Mouse (Mus musculus) adrenal gland, postnatal 14 days (tissue): Measurements from ENCODE around the gene Calhm5. TPM values are rescaled to one million over a fixed set of nuclear protein-coding genes. Genes with fewer than 3 reads are reported as not detected.
A peak's percentile ranks its signal among the peaks of the same experiment; 100 is the strongest.

Experiments used
- DNase-seq: peaks from one replicate; pipeline ENCODE4 v3.0.0; 2021; ENCODE audit warnings: mixed read lengths
- long read RNA-seq, 2 experiments: library from polyadenylated mRNA; stranded (forward); transcript quantifications; one replicate each; pipeline ENCODE4 v2.0.0; 2021
- total RNA-seq: library from RNA; stranded (reverse); gene quantifications from 2 replicates; pipeline ENCODE4 v1.2.3, GENCODE M21; 2021

Calhm5 gene
- total RNA-seq = 0.15 TPM in 2 replicates
- long read RNA-seq, experiment 1 = 0 reads
- long read RNA-seq, experiment 2 = 0 reads

- DNase-seq = peak; percentile 43
Observed at GRCm38 (mm10) chr10:34096418-34096883, at the start of gene Calhm5. Calhm5 (minus strand) TSS chr10:34096519.

- DNase-seq = no peak
Observed at GRCm38 (mm10) chr10:34141693-34142092, 45.4 kb upstream of the Calhm5 start.

DNA sequence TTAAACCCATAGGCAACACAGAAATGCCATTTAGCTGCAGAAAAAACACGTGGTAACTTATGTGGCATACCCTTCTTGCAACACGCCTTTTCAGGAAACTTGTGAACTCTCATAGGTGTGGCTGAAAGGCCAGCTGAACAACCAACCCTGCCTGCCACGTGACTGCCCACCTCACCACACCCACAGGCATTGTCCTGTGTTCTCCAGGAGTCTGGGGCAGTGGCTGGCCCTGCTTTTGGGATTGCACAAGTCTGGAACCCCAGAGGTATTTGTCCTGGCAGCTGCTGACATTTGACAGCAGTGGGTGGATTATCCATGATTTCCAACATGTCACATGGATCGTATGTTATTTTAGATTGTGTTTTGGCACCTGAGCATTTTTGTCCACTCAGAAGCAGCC, 43.4 kb upstream of the Calhm5 start:
- peak; percentile 34 for DNase-seq

DNA sequence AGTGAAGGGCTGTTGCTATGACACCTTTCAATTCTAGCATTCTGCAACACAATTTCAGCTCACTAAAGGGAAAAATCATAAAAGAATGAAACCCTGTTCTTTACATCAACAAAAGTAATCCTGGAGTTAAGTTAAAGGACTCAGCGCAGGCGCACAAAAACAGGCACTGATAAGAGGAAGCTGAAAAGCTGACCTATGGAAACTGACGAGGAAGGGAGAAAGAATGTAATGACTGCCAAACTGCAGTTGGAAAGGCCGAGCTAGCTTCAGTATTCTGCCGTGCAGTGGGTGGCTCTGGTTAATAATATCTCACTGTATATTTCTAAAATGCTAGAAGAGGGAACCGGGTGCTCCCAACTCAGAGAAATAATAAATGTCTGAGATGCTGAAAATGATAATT, 41.7 kb upstream of the Calhm5 start:
- no peak for DNase-seq

DNA sequence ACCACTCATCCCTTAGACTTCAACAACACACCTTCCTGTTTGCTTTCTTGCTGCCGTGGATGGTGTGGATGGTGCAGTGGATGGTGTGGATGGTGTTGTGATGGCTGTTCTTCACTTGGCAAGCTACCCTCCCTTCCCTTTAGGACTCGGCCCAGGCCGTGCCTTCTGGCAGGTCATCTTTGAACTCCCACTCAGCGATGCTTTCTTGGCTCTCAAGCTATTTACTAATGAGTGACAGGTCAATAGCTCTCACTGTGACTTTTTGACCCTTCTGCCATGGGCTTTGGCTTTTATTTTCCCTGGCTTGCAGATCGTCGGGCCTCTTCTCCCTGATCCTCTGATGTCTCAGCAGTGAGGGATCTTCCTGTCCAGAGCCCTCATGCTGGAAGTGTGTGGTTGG, 40.1 kb upstream of the Calhm5 start:
- no peak for DNase-seq

DNA sequence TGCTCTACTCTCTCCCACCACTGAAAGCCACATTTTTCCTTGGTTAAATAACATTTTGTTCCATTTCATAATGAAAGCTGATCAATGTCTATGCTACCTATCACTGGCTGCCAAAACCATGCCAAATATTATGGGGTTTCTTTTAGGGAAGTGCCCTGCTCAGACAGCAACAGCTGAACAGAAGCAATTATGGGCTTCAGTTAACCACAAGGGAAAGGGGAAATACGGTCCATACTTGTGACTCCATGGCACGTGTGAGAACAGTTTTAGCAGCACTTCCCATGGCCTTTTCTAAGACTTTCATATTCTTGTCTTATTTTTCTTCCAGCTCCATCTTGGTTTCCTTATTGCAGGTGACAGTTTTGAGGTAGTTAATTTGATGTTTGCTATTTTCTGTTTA, 35.0 kb upstream of the Calhm5 start:
- DNase-seq = no peak

GRCm38 (mm10) chr10:34128391-34128790, 32.1 kb upstream of the Calhm5 start:
- DNase-seq = peak; percentile 28

GRCm38 (mm10) chr10:34127392-34128378, 31.4 kb upstream of the Calhm5 start, which contains the start of gene Calhm6:
Calhm6 (minus strand) TSS chr10:34127984.
- DNase-seq = peak; percentile 73

- DNase-seq = no peak
Observed at GRCm38 (mm10) chr10:34118421-34118820, 22.1 kb upstream of the Calhm5 start.

DNA sequence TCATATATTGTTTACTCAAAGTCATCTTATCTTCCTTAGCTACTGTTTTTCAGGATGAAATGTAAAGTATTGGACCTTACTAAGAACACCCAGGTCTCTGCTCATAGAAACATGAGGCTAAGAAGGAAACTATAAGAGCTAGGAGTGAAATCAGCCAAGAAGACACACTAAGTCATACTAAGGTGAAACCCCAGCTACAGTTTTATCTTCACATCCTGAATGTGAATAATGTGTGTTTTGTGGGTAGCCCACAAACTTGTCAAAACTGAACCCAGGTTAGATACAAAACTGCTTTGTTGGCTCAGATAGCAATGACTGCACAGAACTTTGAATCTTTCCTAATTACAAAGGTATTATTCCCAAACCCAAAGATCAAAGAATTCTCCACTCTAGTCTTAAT, 21.5 kb upstream of the Calhm5 start:
- DNase-seq = no peak

- DNase-seq = no peak
Observed at GRCm38 (mm10) chr10:34117131-34117530, 20.8 kb upstream of the Calhm5 start.

- no peak for DNase-seq
Observed at GRCm38 (mm10) chr10:34111964-34112738, 15.8 kb upstream of the Calhm5 start.

DNA sequence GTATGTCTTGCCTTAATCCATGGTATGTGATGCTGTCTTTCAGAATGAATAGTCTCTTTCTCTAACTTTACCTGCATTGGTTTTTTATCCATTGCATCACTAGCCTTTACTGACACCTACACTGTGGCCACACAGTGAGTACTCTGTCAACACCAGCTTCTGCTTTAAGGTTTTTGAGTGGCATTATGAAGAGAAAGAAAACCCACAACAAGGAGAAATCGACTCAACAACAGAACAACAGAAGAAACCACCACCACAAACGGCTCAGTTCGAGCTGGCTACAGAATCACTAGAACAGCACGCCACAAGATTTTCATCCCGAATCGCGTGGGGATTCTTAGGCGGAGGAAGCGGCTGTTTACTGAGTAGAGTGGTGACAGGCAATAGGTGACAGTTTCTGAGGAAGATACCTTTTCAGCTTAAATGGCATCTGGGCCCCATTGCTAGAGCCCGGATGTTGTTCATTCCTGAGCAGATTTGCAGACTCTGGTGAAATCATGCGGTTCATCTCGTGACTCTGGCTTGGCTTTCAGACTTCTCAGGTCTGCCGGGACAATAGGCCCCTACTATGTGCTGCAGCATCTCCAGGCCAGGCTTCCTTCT, 14.6 kb upstream of the Calhm5 start:
- no peak for DNase-seq

- no peak for DNase-seq
Observed at GRCm38 (mm10) chr10:34095964-34096363, 355 bp downstream of the Calhm5 start.

GRCm38 (mm10) chr10:34095147-34095546, 1.2 kb downstream of the Calhm5 start:
- DNase-seq = no peak

GRCm38 (mm10) chr10:34091888-34092287, 4.4 kb downstream of the Calhm5 start:
- no peak for DNase-seq

DNA sequence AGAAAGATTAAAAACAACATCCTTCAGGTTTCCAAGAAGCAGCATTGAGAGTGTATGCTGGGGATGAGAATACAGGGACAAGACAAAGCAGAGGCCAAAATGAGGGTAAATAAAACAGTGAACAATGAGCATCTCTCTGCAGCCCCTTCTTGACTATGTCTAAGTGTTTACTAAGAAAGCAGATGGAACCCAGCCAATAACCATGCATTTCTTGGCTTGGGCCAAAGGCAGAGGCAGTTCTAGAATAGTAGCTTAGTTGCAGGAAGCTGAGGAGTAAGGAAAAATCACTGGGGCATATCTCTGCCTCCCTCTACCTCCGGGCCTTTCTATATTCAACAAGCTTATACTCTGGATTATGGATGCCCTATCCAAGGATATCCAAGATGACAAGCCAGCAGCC, 5.8 kb downstream of the Calhm5 start:
- no peak for DNase-seq

- DNase-seq = no peak
Observed at GRCm38 (mm10) chr10:34089517-34089916, 6.8 kb downstream of the Calhm5 start.

GRCm38 (mm10) chr10:34088515-34088914, 7.8 kb downstream of the Calhm5 start:
- no peak for DNase-seq

DNA sequence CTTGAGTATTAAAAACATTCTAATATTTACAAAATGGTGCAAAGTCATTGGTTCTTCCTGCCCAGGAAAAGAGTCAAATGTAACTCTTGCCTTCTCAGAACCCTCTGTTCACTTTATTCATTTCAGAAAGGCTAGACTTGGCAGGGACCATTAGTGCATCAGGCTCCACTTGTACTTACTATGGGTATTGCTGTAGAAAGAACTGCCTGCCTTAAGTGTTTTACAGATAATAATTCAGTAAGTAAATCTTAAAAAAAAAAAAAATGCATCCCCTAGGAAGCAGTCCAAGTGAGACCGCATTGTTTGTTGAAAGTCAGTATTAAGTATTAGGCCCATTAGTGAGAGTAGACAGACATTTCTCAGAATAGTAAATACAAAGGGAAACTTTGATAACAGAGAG, 9.8 kb downstream of the Calhm5 start:
- no peak for DNase-seq

- no peak for DNase-seq
Observed at GRCm38 (mm10) chr10:34074522-34075200, 21.7 kb downstream of the Calhm5 start.

DNA sequence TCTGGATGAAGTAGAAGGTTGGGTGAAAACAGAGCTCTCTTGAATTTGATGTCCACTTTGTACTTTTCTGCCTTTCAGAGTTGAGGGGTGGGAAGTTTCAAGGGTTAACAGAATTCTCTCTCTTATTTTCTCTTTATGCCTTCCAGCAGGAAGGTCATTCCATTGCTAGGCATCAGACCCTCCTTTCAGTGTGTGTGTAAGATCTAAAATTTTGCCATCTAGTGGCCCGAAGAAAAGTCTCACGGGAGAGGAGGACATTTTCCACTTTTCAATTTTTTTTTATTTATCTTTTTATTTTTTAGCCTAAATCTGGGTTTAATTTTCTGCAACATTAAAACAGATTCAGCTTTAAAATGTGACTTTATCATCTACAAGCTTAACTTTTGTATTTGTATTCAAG, 24.7 kb downstream of the Calhm5 start:
- DNase-seq = no peak
